In genomic region chr1:14570562-14570981, GRCm38 (mm10) we compare ENCODE assay signal across 8 mouse cellular contexts.
DNase-seq lines count a peak whose midpoint lies in the region; ATAC-seq and TF ChIP-seq lines count a peak whose summit lies in the region.
"Had no signal": no experiment of that assay in that cellular context is flagged by ENCODE, and none has a peak within 500 bp of the region (broad histone marks: within the 10 kb centered on the region; RNA-seq: fewer than 3 reads in every experiment).

No protein-coding gene starts in this region.

- peak; percentile 62 for TF ChIP-seq CTCF in lung, postnatal 0 days (IDR thresholded peaks at IDR 0.05)
- TF ChIP-seq CTCF in lung, adult 2 months (IDR thresholded peaks at IDR 0.05; ENCODE audit: insufficient read depth, low read length) = no peak
- TF ChIP-seq CTCF in brain, embryonic 14.5 days (IDR thresholded peaks at IDR 0.05; ENCODE audit: borderline replicate concordance, extremely low read depth, insufficient read depth, insufficient read length) = peak; percentile 45; the same call in 1 of the 2 replicates

- H3K27me3 ChIP-seq in lung, postnatal 0 days (replicated peaks; ENCODE audit: insufficient read depth, low read length) = no peaks in the 10 kb centered on the region
- H3K27me3 ChIP-seq: embryonic facial prominence, embryonic 15.5 days had no signal

- peak; percentile 18 for DNase-seq in lung, postnatal 0 days (ENCODE audit: low spot score)
- no peak for DNase-seq in lung, adult 2 months
- DNase-seq in brain, embryonic 14.5 days (ENCODE audit: low read depth) = peak; percentile 66
- peak; percentile 53 for DNase-seq in hindlimb bud, embryonic 11.5 days (ENCODE audit: extremely low spot score, low read depth, low spot score)
- peak; percentile 43 for DNase-seq in retina, postnatal 1 day
- no peak for DNase-seq in layer of hippocampus, adult 8-10 months (ENCODE audit: low spot score in 2 of 2)
- no peak for DNase-seq in thymus, postnatal 14 days

- no peaks in the 10 kb centered on the region for H3K36me3 ChIP-seq in lung, postnatal 0 days (ENCODE audit: insufficient read depth, low read length)
- H3K36me3 ChIP-seq: embryonic facial prominence, embryonic 15.5 days had no signal

- H3K4me1 ChIP-seq in lung, postnatal 0 days (ENCODE audit: insufficient read depth, low read depth, low read length) = no peaks in the 10 kb centered on the region
- no peaks in the 10 kb centered on the region for H3K4me1 ChIP-seq in lung, adult 2 months (ENCODE audit: control insufficient read depth, insufficient read depth, low read length)
- H3K4me1 ChIP-seq: embryonic facial prominence, embryonic 15.5 days had no signal

- ATAC-seq in lung, postnatal 0 days = no peak

- H3K4me2 ChIP-seq in lung, postnatal 0 days (replicated peaks; ENCODE audit: low read depth, low read length) = no peak overlapping the region
- H3K4me2 ChIP-seq: embryonic facial prominence, embryonic 15.5 days had no signal

- no peak for TF ChIP-seq POLR2A in lung, adult 2 months (IDR thresholded peaks at IDR 0.05; ENCODE audit: borderline replicate concordance, extremely low read depth, low read depth, low read length)
- TF ChIP-seq POLR2A in brain, embryonic 14.5 days (IDR thresholded peaks at IDR 0.05; ENCODE audit: borderline replicate concordance, extremely low read depth, insufficient read depth, insufficient read length, poor library complexity, severe bottlenecking) = no peak

- H3K9ac ChIP-seq in lung, postnatal 0 days (replicated peaks; ENCODE audit: low read depth) = no peak overlapping the region
- H3K9ac ChIP-seq: embryonic facial prominence, embryonic 15.5 days had no signal

- H3K27ac ChIP-seq in lung, postnatal 0 days (ENCODE audit: low read length) = no peak overlapping the region
- H3K27ac ChIP-seq: embryonic facial prominence, embryonic 15.5 days had no signal

- WGBS in lung, postnatal 0 days = 12% methylated on average over 5 of the region's 5 CpGs
- 16% methylated on average over 5 of the region's 5 CpGs for WGBS in lung, adult 2 months

- no peaks in the 10 kb centered on the region for H3K9me3 ChIP-seq in lung, postnatal 0 days (ENCODE audit: low read length)
- H3K9me3 ChIP-seq: embryonic facial prominence, embryonic 15.5 days had no signal

- no peak overlapping the region for H3K4me3 ChIP-seq in lung, postnatal 0 days (ENCODE audit: low read depth, low read length)
- H3K4me3 ChIP-seq in lung, adult 2 months (replicated peaks; ENCODE audit: extremely low read depth, low read depth, low read length) = no peak overlapping the region
- H3K4me3 ChIP-seq: embryonic facial prominence, embryonic 15.5 days had no signal

- TF ChIP-seq EP300 in lung, postnatal 0 days (IDR thresholded peaks at IDR 0.05) = no peak

Comparison
In these comparisons a context has a peak if more than half of its experiments do, and no peak if none do; other contexts are left out.
1. DNase-seq: peak in lung, postnatal 0 days (single experiment), brain, embryonic 14.5 days (single experiment), hindlimb bud, embryonic 11.5 days (single experiment) and retina, postnatal 1 day (single experiment); none in lung, adult 2 months (single experiment), layer of hippocampus, adult 8-10 months (0 of 2) and thymus, postnatal 14 days (single experiment).